Mouse (Mus musculus) small intestine, adult 2 months (tissue): ENCODE data around the gene Igf2r.

ENCODE experiments used
- CTCF ChIP-seq: fragments of 200-500 bp; IDR thresholded peaks from 2 replicates; pipeline ENCODE4 v1.5.1; 2012; ENCODE audit warnings: low read depth, mild to moderate bottlenecking, control low read depth, inconsistent platforms, low read length, moderate library complexity, mixed read lengths; ENCODE audit not compliant: insufficient replicate concordance, insufficient read length; ENCODE audit errors: extremely low read depth
- POLR2A ChIP-seq: fragments of 200-500 bp; IDR thresholded peaks from 2 replicates; pipeline ENCODE4 v1.6.1; 2012; ENCODE audit warnings: low read depth, mild to moderate bottlenecking, control low read depth, inconsistent platforms, low read length, moderate library complexity

DNA sequence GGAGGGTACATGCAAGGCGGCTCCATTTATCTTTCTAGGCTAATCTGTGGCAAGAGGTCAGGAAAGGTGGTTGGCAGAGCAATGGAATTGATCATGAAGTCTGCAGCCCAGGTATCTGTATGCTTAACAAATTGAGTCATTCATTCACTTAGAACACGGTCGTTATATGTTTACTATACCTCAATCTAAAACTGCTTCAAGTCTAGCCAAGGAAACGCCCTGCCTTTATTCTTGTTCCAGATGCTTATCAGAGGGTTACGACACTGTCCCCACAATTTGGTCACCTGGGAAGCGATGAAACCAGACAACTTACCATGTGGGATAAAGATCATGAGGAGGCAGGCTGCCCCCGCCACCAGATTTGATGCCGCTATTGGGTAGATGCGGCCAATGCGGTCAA, 110.2 kb downstream of the Igf2r start:
- no peak for TF ChIP-seq POLR2A
- TF ChIP-seq CTCF = no peak
